Mouse (Mus musculus) kidney, embryonic 14.5 days (tissue): Measurements from ENCODE around the gene Arsj. TPM values are rescaled to one million over a fixed set of nuclear protein-coding genes. Genes with fewer than 3 reads are reported as not detected.

Source experiments
- ATAC-seq: fragments of 200-750 bp; cut with Nextera tagmentation; 2 replicates; pipeline ENCODE4 v1.8.0; 2017; ENCODE audit warnings: moderate number of reproducible peaks, mild to moderate bottlenecking, moderate TSS enrichment, moderate library complexity; ENCODE audit not compliant: low FRiP score, low TSS enrichment
- H3K27ac ChIP-seq: fragments of 300-500 bp; sonication (generic); 2 replicates; pipeline ENCODE4 v1.5.1; 2014; ENCODE audit warnings: low read depth, mild to moderate bottlenecking, low read length, moderate library complexity, mixed read lengths
- H3K27me3 ChIP-seq: fragments of 300-500 bp; sonication (generic); 2 replicates; pipeline ENCODE4 v1.6.1; 2014; ENCODE audit warnings: mild to moderate bottlenecking, low read length; ENCODE audit not compliant: control insufficient read depth, insufficient read depth
- H3K36me3 ChIP-seq: fragments of 300-500 bp; sonication (generic); 2 replicates; pipeline ENCODE4 v1.6.1; 2014; ENCODE audit warnings: low read length, mixed read lengths; ENCODE audit not compliant: control insufficient read depth, insufficient read depth
- H3K4me1 ChIP-seq: fragments of 300-500 bp; sonication (generic); 2 replicates; pipeline ENCODE4 v1.6.1; 2014; ENCODE audit warnings: low read length, mixed read lengths; ENCODE audit not compliant: control insufficient read depth, insufficient read depth
- H3K4me2 ChIP-seq: fragments of 300-500 bp; sonication (generic); replicated peaks from 2 replicates; pipeline ENCODE4 v1.6.1; 2014; ENCODE audit warnings: low read depth, mild to moderate bottlenecking, low read length
- H3K4me3 ChIP-seq: fragments of 300-500 bp; sonication (generic); 2 replicates; pipeline ENCODE4 v1.5.1; 2014; ENCODE audit warnings: mild to moderate bottlenecking, low read length
- H3K9ac ChIP-seq: fragments of 300-500 bp; sonication (generic); 2 replicates; pipeline ENCODE4 v1.6.1; 2014; ENCODE audit warnings: low read depth, mild to moderate bottlenecking, low read length, moderate library complexity
- H3K9me3 ChIP-seq: fragments of 300-500 bp; sonication (generic); 2 replicates; pipeline ENCODE4 v1.6.1; 2016; ENCODE audit warnings: low read length; ENCODE audit not compliant: control insufficient read depth
- WGBS: fragments of 180-500 bp; shearing (Covaris S2); extraction: QIAGEN DNeasy Blood & Tissue Kit; methylation state at CpG from one replicate; pipeline ENCODE4 v1.1.7; 2014; 5-methylcytosine and 5-hydroxymethylcytosine counted together
- polyA plus RNA-seq: library from polyadenylated mRNA; unstranded; fragments of >200 nt; fragmentation: Nextera tagmentation; extraction: Ambion mirVana; gene quantifications from 2 replicates; pipeline ENCODE4 v1.2.1, GENCODE M21; 2014

Arsj gene
- polyA plus RNA-seq: 1.1 and 1.7 TPM in 2 replicates

GRCm38 (mm10) chr3:126363568-126364505, at the start of gene Arsj:
TSS of gene Arsj (plus strand) at chr3:126363684.
- 15% methylated on average over 41 of the region's 41 CpGs for WGBS

DNA sequence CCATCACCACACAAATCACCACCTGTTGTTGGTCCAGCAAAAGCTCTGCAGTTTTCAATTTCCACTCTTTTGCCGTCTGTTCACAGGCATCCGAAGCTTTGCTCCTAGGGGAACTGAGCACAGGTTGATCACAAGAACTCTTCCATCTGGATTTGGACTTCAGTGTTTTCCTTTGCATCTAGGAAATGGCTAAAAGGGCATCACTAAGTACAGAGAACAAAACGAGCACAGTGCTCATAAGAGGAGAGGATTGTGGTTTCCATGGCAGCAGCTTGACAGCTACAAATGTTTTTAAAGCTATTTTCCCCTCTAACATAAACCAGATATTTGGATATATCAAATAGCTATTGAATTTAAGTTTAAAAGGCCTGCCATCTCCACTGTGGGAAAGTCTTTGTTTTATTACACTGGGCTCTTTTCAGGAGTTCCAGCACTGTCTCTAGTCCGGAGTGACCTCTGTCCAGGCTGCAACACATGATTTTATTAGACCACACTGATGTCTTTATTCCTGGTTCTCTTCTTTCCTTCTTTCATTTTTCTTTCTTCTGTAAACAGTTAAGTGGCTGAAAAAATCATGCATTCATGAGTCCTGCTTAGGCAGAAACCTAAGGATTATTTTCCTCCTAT, 38.5 kb upstream of the Arsj start:
- Histone ChIP-seq H3K9me3 (no peaks in the 10 kb centered on the region), H3K27ac (no peak overlapping the region), H3K4me1 (no peaks in the 10 kb centered on the region), H3K27me3 (no peaks in the 10 kb centered on the region), H3K4me3 (no peak overlapping the region), H3K9ac (no peak overlapping the region), H3K4me2 (no peak overlapping the region), H3K36me3 (no peaks in the 10 kb centered on the region)
- ATAC-seq: no peak
- WGBS: 54% methylated on average over 4 of the region's 4 CpGs

More at GRCm38 (mm10) chr3:126363568-126364505, at the start of gene Arsj:
- H3K4me1 ChIP-seq: no peaks in the 10 kb centered on the region
- peak within 1 kb of the TSS; percentile 45 for H3K4me3 ChIP-seq
- ATAC-seq: peak; percentile 91
- peak within 1 kb of the TSS; percentile 78 for H3K4me2 ChIP-seq
- H3K27me3 ChIP-seq: peaks cover 4% of the 10 kb centered on the region
- no peak within 1 kb of the TSS for H3K27ac ChIP-seq
- H3K36me3 ChIP-seq: no peaks in the 10 kb centered on the region
- peak within 1 kb of the TSS; percentile 61 for H3K9ac ChIP-seq
- H3K9me3 ChIP-seq: no peaks in the 10 kb centered on the region

DNA sequence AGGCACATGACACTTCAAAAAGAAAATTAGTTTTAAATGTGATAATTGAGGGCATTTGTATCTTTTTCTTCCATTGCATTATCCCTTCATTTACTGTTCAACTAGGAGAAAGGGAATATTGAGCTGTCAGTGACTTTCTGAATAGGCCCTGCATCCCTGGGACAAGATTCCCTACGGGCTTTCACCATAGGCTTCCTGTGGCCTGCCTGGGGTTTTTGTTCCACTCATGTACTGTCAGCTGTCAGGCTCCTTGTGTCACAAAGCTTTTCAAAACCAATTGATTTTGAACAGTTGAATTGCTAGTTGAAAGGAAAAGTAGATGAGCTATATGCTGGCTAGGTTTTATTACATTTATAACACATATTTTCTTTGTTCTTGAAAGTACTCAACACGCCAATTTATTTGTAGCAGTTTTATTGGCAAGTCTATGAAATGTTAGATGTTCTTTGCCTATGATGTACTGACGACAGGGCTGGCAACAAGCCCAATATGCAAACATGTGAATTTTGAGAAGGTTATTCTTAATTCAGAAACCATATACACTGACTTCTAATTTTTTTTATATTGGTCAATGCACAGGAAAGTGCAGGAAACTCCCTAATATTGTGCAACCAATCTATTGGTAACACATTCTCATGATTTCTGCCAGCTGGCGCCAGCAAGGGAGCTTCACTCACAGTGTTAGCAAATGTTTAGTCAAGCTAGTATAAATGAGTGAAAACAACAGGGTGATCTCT, 37.4 kb upstream of the Arsj start:
- Histone ChIP-seq H3K36me3 (no peaks in the 10 kb centered on the region), H3K4me1 (no peaks in the 10 kb centered on the region), H3K27me3 (no peaks in the 10 kb centered on the region), H3K9ac (no peak overlapping the region), H3K9me3 (no peaks in the 10 kb centered on the region), H3K4me2 (no peak overlapping the region), H3K4me3 (no peak overlapping the region), H3K27ac (no peak overlapping the region)
- WGBS: 64% methylated on average over 4 of the region's 4 CpGs
- 0 out of 2 replicates have a peak, but pooled peaks have one; percentile 16 for ATAC-seq

DNA sequence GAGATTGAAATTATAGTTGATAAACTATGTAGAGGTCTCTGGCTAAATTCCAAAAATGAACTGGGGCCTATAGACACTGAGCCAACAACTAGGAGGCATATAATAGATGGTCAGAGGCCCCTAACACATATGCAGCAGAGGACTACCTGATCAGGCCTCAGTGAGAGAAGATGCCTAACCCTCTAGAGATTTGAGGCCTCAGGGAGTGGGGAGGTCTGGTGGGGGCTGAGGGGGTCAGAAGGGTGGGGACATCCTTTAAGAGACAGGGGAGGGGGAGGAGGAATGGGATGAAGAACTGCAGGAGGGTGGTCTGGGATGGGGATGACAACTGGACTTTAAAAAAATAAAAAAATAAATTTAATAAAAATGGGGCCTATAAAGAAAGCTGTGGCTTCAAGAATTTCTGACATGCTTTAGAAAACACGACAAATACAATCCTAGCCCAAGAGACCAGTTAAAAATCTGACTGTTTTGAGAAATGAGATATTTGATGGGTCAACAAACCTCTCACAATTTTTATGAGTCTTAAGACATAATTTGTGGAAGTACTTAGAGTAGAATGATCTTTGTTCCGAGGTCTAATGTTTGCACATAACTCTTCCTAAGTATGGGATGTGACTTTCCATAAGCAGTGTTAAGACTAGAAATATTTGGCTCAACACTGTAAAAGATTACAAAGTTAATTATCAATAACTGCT, 36.7 kb upstream of the Arsj start:
- Histone ChIP-seq H3K27ac (no peak overlapping the region), H3K36me3 (no peaks in the 10 kb centered on the region)
- WGBS: 46% methylated on average over 2 of the region's 2 CpGs

GRCm38 (mm10) chr3:126335329-126335728, 28.2 kb upstream of the Arsj start:
- Histone ChIP-seq H3K4me2 (no peak overlapping the region), H3K27ac (no peak overlapping the region), H3K9ac (no peak overlapping the region), H3K4me3 (no peak overlapping the region), H3K4me1 (no peaks in the 10 kb centered on the region), H3K36me3 (no peaks in the 10 kb centered on the region), H3K9me3 (no peaks in the 10 kb centered on the region), H3K27me3 (no peaks in the 10 kb centered on the region)
- no peak for ATAC-seq
- 63% methylated on average over 4 of the region's 4 CpGs for WGBS

More for the DNA sequence above, 36.7 kb upstream of the Arsj start:
- peak; percentile 68; the same call in 1 of the 2 replicates for ATAC-seq
- Histone ChIP-seq H3K27me3 (no peaks in the 10 kb centered on the region), H3K9ac (no peak overlapping the region), H3K4me2 (no peak overlapping the region), H3K4me3 (no peak overlapping the region), H3K4me1 (no peaks in the 10 kb centered on the region), H3K9me3 (no peaks in the 10 kb centered on the region)

- H3K9me3 ChIP-seq: no peaks in the 10 kb centered on the region
- no peaks in the 10 kb centered on the region for H3K27me3 ChIP-seq
- no peaks in the 10 kb centered on the region for H3K4me1 ChIP-seq
- WGBS: 90% methylated on average over 1 of the region's 1 CpGs
- no peak overlapping the region for H3K9ac ChIP-seq
- ATAC-seq: no peak
- H3K36me3 ChIP-seq: no peaks in the 10 kb centered on the region
- no peak overlapping the region for H3K4me2 ChIP-seq
- no peak overlapping the region for H3K4me3 ChIP-seq
- H3K27ac ChIP-seq: no peak overlapping the region
These were observed 18.7 kb upstream of the Arsj start for GRCm38 (mm10) chr3:126344745-126345144.

DNA sequence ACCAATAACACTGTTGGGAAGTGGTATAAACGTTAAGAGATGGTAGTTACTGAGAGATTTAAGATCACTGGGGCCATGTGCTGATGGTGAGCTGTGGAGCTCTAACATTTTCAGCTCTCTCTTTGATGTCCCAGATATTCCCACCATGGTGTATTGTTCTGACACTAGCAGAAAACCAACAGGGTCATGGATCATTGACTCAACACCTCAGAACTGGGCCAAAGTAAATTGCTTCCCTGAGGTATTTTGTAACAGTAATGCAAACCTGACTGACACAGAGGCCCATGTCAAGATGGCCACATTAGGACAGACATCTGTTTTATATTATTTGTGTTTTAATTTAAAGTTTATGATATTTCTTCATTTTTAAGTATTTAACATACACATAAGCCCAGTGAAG, 3.7 kb upstream of the Arsj start:
- H3K36me3 ChIP-seq: no peaks in the 10 kb centered on the region
- 20% methylated on average over 1 of the region's 1 CpGs for WGBS
- H3K4me2 ChIP-seq: no peak overlapping the region
- no peak for ATAC-seq
- peaks cover 4% of the 10 kb centered on the region for H3K27me3 ChIP-seq
- no peak overlapping the region for H3K27ac ChIP-seq
- no peak overlapping the region for H3K9ac ChIP-seq
- no peak overlapping the region for H3K4me3 ChIP-seq
- H3K4me1 ChIP-seq: no peaks in the 10 kb centered on the region
- no peaks in the 10 kb centered on the region for H3K9me3 ChIP-seq

DNA sequence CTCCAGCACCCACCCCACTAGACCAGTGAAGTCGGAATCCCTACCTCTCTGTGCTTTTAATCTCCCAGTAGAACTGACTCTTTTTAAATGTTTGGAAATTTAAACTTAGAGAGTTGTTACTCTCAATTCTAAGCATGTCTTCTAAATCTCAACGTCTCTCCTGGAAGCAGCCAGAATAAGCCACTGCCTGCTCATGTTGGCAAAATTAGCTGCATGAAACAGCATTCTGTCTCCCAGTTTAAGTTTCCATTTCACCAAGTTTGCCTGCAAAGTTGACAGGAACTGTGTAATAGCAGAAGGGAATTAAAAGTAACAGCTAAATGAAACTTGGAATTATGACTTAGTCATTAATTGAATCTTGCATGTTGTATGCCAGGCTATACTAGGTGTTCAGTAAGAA, 1.1 kb upstream of the Arsj start:
- no peak overlapping the region for H3K9ac ChIP-seq
- no peak overlapping the region for H3K4me3 ChIP-seq
- no peaks in the 10 kb centered on the region for H3K4me1 ChIP-seq
- 84% methylated on average over 2 of the region's 2 CpGs for WGBS
- no peaks in the 10 kb centered on the region for H3K9me3 ChIP-seq
- H3K27ac ChIP-seq: no peak overlapping the region
- no peak overlapping the region for H3K4me2 ChIP-seq
- H3K27me3 ChIP-seq: peaks cover 4% of the 10 kb centered on the region
- no peaks in the 10 kb centered on the region for H3K36me3 ChIP-seq
- ATAC-seq: no peak
